Mouse (Mus musculus) ES-E14 (cell line): ENCODE results near the gene Otog. TPM values are rescaled to one million over a fixed set of nuclear protein-coding genes. Genes with fewer than 3 reads are reported as not detected.
A peak's percentile ranks its signal among the peaks of the same experiment; 100 is the strongest.

Experiments
- DNase-seq: peaks from one replicate; pipeline ENCODE4 v3.0.0-alpha.2; 2013; ENCODE audit warnings: low read depth, low spot score
- H3K27ac ChIP-seq: 2 replicates; pipeline ENCODE4 v1.5.1; 2012; ENCODE audit warnings: low read depth, mild to moderate bottlenecking, low read length, moderate library complexity, mixed read lengths; ENCODE audit not compliant: poor library complexity, insufficient read depth, severe bottlenecking
- H3K36me3 ChIP-seq: 2 replicates; pipeline ENCODE4 v1.6.1; 2012; ENCODE audit warnings: mild to moderate bottlenecking, low read length, moderate library complexity, mixed read lengths; ENCODE audit not compliant: control insufficient read depth, poor library complexity, insufficient read depth, severe bottlenecking
- H3K4me1 ChIP-seq, 2 experiments: fragments of 150-350 bp in 1 of 2; sonication (generic) in 1 of 2; 2 replicates each; pipeline ENCODE4 v1.6.1; 2012; ENCODE audit warnings: low read length in 2 of 2, mild to moderate bottlenecking in 1 of 2, mixed read lengths in 1 of 2; ENCODE audit not compliant: control insufficient read depth in 2 of 2, insufficient read depth in 2 of 2, poor library complexity in 1 of 2
- H3K4me3 ChIP-seq, 2 experiments: fragments of 150-350 bp in 1 of 2; sonication (generic) in 1 of 2; 2 replicates each; pipeline ENCODE4 v1.5.1; 2012; ENCODE audit warnings: low read length in 2 of 2, low read depth in 1 of 2, mild to moderate bottlenecking in 1 of 2, mixed read lengths in 1 of 2; ENCODE audit not compliant: insufficient read depth in 1 of 2, poor library complexity in 1 of 2, severe bottlenecking in 1 of 2
- H3K9ac ChIP-seq: 2 replicates; pipeline ENCODE4 v1.6.1; 2012; ENCODE audit warnings: low read depth, mild to moderate bottlenecking, low read length, mixed read lengths; ENCODE audit not compliant: poor library complexity, insufficient read depth, severe bottlenecking
- H3K9me3 ChIP-seq: fragments of 150-350 bp; sonication (generic); 2 replicates; pipeline ENCODE4 v1.6.1; 2012; ENCODE audit warnings: low read depth, mild to moderate bottlenecking, low read length; ENCODE audit not compliant: control insufficient read depth, insufficient read depth
- CHD2 ChIP-seq: IDR thresholded peaks from 2 replicates; pipeline ENCODE4 v1.6.1; 2014; ENCODE audit warnings: mild to moderate bottlenecking, low read depth, low read length, inconsistent platforms
- HCFC1 ChIP-seq: IDR thresholded peaks from 2 replicates; pipeline ENCODE4 v1.6.1; 2012; ENCODE audit warnings: low read length, inconsistent platforms, borderline replicate concordance; ENCODE audit not compliant: insufficient read depth
- MAFK ChIP-seq: IDR thresholded peaks from 2 replicates; pipeline ENCODE4 v1.6.1; 2014; ENCODE audit warnings: mild to moderate bottlenecking, low read depth, low read length, inconsistent platforms; ENCODE audit not compliant: insufficient read depth
- ZC3H11A ChIP-seq: IDR thresholded peaks from 2 replicates; pipeline ENCODE4 v1.6.1; 2012; ENCODE audit warnings: low read depth, mild to moderate bottlenecking, inconsistent platforms, low read length, borderline replicate concordance
- ZNF384 ChIP-seq: IDR thresholded peaks from 2 replicates; pipeline ENCODE4 v1.6.1; 2012; ENCODE audit warnings: low read depth, low read length, inconsistent platforms
- in situ Hi-C, 2 experiments: fragments of 600-800 bp; cut with MboI; formaldehyde crosslinking; loops; one replicate each; pipeline ENCODE4 v1.15.1; 2025; ENCODE audit warnings: low sequenced_read_pairs in 2 of 2, inconsistent platforms in 1 of 2; ENCODE audit not compliant: unreplicated experiment in 2 of 2
- total RNA-seq: library from RNA; depleted of rRNA; stranded (reverse); fragments of 300-350 nt; gene quantifications from 2 replicates; pipeline ENCODE4 v1.2.3, GENCODE M21; 2012

The Otog gene
- total RNA-seq, 1 experiment, result 0.22 TPM

GRCm38 (mm10) chr7:46340295-46340694 is 99.5 kb downstream of the Otog start:
- Histone ChIP-seq H3K4me3 (no peak overlapping the region), H3K36me3 (no peaks in the 10 kb centered on the region), H3K9ac (no peak overlapping the region), H3K9me3 (no peaks in the 10 kb centered on the region), H3K27ac (no peak overlapping the region), H3K4me1 (no peaks in the 10 kb centered on the region)
- DNase-seq, result no peak
- no peak for TF ChIP-seq MAFK
- no peak for TF ChIP-seq CHD2
- no peak for TF ChIP-seq HCFC1
- no peak for TF ChIP-seq ZNF384
- no peak for TF ChIP-seq ZC3H11A
- in situ Hi-C loops, result no loop called here

GRCm38 (mm10) chr7:46341471-46341870 is 100.7 kb downstream of the Otog start:
- H3K36me3 ChIP-seq, result no peaks in the 10 kb centered on the region
- no peak overlapping the region for H3K9ac ChIP-seq
- no peaks in the 10 kb centered on the region for H3K9me3 ChIP-seq
- no peak overlapping the region for H3K27ac ChIP-seq
- no peak for TF ChIP-seq ZC3H11A
- no peak for TF ChIP-seq HCFC1
- TF ChIP-seq MAFK, result no peak
- no peak for TF ChIP-seq CHD2
- TF ChIP-seq ZNF384, result no peak
- no peak overlapping the region for H3K4me3 ChIP-seq
- H3K4me1 ChIP-seq, result no peaks in the 10 kb centered on the region
- in situ Hi-C loops, result no loop called here
- no peak for DNase-seq

DNA sequence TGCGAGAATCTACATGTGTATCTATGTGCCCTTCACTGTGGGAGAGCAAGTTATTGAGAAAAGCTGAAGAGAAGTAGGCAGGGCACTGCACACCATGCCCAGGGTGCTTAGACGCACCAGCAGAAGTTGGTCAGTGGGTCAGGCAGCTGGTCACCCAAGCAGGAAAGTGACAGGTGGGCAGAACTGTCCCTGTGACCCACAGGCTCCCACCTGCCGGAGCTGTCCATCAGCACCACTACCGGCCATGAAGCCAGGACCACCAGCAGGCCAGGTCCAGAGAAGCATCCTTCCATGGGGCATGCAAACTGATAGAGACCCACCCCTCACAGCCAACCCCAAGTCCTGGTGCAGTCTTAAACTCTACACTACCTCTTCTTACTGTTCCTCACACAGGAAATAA is 106.9 kb downstream of the Otog start:
- TF ChIP-seq HCFC1 (no peak), CHD2 (no peak), ZC3H11A (no peak), MAFK (no peak), ZNF384 (no peak)
- H3K4me3 ChIP-seq, result no peak overlapping the region
- H3K4me1 ChIP-seq, result peaks cover 0 to 4% of the 10 kb centered on the region in 2 experiments; a peak in 1 of 4 replicates
- H3K9me3 ChIP-seq, result no peaks in the 10 kb centered on the region
- H3K36me3 ChIP-seq, result no peaks in the 10 kb centered on the region
- DNase-seq, result no peak
- no peak overlapping the region for H3K27ac ChIP-seq
- in situ Hi-C loops, result no loop called here
- H3K9ac ChIP-seq, result no peak overlapping the region

DNA sequence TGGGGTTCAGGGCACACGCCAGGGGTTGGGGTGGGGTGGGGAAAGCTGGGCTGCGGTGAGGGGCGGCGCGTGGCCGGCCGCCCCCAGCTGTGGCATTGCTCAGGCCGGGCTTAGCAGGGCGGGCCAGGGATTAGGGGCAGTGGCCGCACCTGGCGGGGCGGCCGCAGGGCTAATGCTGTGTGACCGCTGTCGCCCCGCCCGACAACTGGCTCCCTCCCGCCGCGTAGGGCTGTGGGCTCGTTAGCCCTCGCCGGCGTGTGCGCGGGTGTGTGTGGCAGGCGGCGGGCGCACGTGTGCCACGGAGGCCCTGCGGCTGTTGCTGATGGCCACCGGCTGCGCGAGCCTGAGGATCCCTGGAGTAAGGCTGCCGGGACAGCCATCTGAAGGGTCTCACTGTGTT is 108.0 kb downstream of the Otog start:
- no peaks in the 10 kb centered on the region for H3K36me3 ChIP-seq
- TF ChIP-seq CHD2 (no peak), ZNF384 (no peak), ZC3H11A (no peak), HCFC1 (no peak), MAFK (no peak)
- peak overlapping the region in 1 of 2 experiments; percentile 69; a peak in 2 of 4 replicates for H3K4me3 ChIP-seq
- H3K9me3 ChIP-seq, result no peaks in the 10 kb centered on the region
- DNase-seq, result no peak
- peaks cover 0 to 4% of the 10 kb centered on the region in 2 experiments; a peak in 1 of 4 replicates for H3K4me1 ChIP-seq
- H3K27ac ChIP-seq, result no peak overlapping the region
- in situ Hi-C loops, result no loop called here
- peak overlapping the region; percentile 18; the same call in 1 of the 2 replicates for H3K9ac ChIP-seq
